Mouse (Mus musculus) lung, postnatal 25 days (tissue): ENCODE results near the gene Rgs9.
"Not testable (repeated sequence)": the region's sequence is repeated elsewhere in the genome, so short reads cannot be mapped to it uniquely, and the experiment has no call there.

Experiments used
- DNase-seq: peaks from one replicate; pipeline ENCODE4 v3.0.0; 2022; ENCODE audit warnings: low spot score

Gene Rgs9

DNA sequence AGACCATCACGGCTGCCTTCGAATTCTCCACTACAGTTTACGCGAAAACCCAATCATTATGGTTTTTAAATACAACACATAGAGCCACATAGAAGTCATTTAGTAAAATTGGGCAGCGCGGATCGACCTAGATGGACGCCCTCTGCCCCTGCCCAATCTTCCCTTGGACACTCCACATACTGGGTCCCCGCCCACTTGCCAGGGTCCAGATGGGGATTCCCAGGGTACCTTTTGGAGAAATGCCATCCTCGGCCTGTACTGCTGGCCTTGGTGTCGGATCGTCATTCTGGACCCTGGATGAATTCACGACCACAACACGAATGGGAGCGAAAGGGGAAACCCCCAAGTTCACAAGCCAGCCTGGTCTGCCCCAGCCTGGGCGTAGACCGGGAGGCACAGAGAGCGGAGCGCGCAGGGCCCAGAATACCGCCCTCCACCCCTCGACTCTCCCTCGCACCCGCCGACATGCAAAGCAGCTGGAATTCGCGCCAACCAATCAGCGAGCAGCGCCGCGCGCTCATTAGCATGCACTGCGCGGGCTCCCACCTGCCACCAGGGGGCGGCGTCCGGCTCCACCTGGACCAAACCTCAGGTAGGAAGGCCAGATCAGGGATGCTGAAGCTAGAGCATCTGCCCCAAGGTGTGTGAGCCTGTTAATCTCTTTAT, at the start of gene Rgs9:
Gene Rgs9 (minus strand): TSS at position 420 of the 666 bp plus-strand sequence.
- DNase-seq: peak; percentile 94

- peak; percentile 93 for DNase-seq
Observed at GRCm38 (mm10) chr11:109347242-109347959, 49.5 kb upstream of the Rgs9 start.

DNA sequence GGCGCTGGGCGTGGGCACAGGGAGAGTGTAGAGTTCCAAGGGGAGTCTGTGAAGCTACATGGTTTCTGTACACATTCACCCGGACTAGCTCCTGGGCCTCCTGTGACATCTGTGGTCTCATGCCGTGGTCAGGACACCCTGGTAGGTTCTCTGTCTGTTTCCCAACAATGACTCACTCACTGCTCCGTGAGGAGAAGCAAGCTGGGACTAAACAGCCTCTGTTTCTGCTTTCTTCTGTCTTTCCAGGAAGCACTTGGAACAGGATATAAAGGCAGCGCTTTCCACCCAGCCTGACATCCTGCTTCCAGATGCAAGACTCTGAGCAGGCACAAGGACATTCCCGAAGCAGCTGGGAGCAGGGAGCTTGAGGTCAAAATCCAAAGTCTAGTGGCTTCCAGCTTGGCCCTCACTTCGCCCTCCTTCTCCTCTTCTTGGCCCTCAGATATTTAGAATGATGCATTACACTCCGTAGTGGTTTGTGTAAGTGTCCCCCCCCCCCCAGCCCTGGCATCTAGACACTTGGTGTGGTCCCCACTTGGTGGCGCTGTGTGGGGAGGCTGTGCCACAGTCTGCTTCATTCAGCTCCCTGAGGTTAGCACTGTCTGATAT, 46.2 kb upstream of the Rgs9 start:
- peak; percentile 57 for DNase-seq

- DNase-seq: peak; percentile 55
Observed at GRCm38 (mm10) chr11:109343558-109343957, 45.6 kb upstream of the Rgs9 start.

DNA sequence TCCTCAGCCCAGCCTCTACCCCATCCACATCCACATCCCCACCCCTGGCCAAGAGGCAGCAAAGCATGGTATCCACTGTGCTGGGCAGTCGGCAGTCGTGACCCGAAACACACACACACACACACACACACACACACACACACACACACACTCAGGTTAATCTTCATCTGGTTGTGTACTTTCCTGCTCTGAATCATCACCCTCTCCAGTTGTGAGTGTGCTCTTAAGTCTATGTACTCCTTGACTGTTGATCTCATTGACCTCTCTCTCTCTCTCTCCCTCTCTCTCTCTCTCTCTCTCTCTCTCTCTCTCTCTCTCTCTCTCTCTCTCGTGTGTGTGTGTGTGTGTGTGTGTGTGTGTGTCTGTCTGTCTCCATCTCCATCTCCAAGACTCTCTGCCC, 44.7 kb upstream of the Rgs9 start:
- DNase-seq: not testable (repeated sequence)

DNA sequence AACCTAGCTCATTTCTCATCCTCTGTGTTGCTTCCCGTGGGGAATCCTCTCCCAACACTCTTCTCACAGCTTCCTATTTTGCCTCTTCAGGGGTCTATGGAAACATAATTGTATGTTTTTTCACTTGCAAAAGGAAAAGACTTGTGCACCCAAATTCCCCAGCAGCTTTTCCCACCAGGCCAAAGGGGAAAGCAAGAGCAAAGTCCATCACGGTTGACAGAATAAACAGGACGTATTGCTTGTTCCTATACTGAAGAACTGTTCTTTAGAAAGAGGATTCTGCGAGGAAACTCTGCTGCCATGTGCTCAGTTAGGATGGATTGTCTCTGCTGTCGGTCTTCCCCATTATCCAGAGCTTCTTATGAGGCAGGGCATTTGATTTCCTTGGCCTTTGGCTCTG, 42.6 kb upstream of the Rgs9 start:
- DNase-seq: no peak

- no peak for DNase-seq
Observed at GRCm38 (mm10) chr11:109339155-109339938, 41.4 kb upstream of the Rgs9 start.

DNA sequence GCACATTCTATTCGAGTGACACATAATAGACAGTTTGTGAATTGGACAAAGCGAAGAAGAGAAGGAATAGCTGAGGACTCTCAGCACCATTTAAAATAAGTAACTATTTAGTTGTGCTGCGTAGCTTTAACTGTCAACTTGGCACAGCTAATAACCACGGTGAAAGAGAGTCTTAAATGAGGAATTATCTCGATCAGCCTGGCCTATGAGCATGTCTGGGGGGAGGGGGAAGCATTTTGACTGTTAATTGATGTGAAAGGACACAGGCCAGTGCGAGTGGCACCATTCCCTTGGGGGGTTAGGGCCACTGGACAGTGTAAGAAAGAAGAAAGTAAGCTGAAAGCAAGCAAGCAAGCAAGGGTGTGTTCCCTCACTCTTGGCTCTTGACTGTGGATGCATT, 38.0 kb upstream of the Rgs9 start:
- DNase-seq: no peak

GRCm38 (mm10) chr11:109334773-109335172, 36.8 kb upstream of the Rgs9 start:
- no peak for DNase-seq

DNA sequence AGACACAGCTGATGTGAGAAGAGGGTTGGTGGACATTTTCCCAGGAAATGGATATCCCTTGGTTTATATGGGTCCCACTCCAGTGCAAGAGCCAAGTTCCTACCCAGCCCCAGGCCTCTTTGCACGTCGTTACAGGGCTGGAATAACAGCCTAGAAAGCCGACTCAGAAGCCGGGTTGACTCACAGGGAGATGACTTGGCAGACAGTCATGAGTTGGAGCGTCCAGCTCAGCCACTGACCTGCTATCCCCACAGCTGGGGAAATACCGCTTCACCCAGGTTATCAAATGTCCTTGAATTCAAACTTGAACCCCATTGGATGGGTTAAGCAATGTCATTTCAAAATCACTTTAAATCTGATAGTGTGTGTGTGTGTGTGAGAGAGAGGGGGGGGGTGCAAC, 34.8 kb upstream of the Rgs9 start:
- DNase-seq: no peak

- DNase-seq: peak; percentile 96
Observed at GRCm38 (mm10) chr11:109331424-109331824, 33.5 kb upstream of the Rgs9 start.

GRCm38 (mm10) chr11:109330706-109331393, 32.9 kb upstream of the Rgs9 start:
- DNase-seq: no peak

DNA sequence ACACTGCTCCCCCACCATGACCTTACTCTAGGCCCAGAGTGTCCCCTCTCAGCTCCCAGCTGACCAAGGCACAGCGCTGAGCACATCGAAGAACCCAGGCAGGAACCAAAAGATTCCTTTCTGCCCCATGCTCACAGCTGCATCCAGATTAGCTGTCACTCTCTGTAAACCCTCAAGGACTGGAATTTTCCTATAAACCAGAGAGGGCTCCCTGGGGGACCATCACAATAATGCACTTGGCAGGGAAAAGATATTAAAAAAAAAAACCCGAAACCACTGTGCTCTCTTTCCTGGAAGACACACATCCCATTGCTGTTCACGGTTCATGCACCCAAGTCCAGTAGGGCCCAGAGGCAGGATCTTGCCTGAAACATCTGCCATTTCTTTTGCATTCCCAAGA, 31.4 kb upstream of the Rgs9 start:
- DNase-seq: no peak

- no peak for DNase-seq
Observed at GRCm38 (mm10) chr11:109327952-109328351, 30.0 kb upstream of the Rgs9 start.

DNA sequence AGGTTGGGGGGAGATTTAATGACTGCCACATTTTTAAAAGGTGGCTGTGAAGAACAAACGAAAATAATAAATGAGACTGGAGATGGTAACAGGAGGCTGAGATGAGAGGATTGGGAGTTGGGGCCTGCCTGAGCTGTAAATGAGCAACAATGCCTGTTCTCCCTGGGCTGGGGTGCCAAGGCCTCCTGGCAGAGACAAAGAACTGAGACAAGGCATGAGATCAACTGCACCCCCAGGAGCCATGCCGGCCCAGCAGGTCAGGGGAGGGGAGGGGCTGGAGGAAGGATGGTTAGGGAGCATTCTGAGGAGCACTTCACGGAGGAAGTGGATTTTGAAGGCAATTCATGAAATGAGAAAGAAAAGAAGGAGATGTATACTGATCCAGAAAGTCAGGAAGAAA, 29.5 kb upstream of the Rgs9 start:
- no peak for DNase-seq

GRCm38 (mm10) chr11:109326270-109326669, 28.3 kb upstream of the Rgs9 start:
- DNase-seq: no peak

DNA sequence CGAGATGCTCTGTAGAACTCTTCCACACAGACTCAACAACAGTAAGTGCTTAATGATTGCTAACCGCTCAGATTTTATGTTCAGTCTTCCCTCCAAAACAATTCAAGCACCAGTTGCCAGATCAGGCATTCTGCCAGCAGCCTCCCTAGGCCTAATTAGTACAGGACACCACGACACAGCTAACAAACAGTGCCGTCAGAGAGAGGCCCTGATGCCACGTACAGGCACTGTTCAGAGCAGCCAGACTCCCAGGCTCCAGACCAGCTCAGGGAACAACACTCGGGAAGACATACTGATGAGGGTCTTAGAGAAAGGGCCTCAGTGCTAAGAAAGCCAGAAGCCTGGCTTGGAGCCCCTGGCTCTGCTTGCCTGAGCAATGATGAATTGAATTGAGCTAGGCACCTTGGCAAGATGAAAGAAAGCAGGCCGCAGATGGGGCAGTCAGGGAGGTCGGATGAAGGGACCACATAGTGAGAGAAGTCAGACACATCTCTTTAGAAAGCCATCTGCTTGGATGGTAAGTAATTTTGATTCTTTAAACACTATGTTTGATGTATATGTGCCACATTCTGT, 22.5 kb upstream of the Rgs9 start:
- DNase-seq: no peak

GRCm38 (mm10) chr11:109319946-109320345, 22.0 kb upstream of the Rgs9 start:
- DNase-seq: no peak

DNA sequence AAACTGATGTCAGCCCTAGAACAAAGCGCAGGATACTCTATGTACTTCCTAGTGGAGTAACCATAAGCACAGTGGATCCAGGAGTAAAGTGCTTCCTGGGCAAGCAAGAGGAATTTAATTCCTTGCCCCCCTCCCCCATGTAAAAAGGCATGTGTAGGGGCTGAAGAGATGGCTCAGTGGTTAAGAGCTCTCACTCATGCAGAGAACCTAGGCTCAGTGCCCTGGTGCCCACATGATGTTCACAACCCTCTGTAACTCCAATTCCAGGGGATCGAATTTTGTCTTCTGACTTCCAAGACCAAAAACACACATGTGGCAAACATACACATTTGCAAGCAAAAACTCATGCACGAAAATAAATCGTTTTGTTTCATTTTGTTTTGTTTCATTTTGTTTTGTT, 21.5 kb upstream of the Rgs9 start:
- no peak for DNase-seq

DNA sequence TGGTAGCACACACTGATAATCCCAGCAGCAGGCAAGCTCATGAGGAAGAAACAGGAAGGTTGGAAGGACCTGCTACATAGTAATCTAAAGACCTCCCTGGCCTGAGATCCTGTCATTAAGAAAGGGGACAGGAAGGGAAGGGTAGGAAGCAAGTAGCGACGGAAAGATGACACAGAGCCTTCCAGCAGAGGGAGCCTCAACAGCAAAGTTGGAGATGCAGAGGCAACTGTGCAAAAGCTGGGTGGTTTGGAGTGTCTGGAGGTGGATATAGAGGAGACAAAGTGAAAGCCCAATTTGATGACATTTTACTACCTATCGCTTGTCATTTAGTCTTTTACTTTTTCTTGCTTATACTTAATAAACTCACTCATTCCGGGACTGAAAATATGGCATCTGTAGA, 19.0 kb upstream of the Rgs9 start:
- DNase-seq: peak; percentile 52

DNA sequence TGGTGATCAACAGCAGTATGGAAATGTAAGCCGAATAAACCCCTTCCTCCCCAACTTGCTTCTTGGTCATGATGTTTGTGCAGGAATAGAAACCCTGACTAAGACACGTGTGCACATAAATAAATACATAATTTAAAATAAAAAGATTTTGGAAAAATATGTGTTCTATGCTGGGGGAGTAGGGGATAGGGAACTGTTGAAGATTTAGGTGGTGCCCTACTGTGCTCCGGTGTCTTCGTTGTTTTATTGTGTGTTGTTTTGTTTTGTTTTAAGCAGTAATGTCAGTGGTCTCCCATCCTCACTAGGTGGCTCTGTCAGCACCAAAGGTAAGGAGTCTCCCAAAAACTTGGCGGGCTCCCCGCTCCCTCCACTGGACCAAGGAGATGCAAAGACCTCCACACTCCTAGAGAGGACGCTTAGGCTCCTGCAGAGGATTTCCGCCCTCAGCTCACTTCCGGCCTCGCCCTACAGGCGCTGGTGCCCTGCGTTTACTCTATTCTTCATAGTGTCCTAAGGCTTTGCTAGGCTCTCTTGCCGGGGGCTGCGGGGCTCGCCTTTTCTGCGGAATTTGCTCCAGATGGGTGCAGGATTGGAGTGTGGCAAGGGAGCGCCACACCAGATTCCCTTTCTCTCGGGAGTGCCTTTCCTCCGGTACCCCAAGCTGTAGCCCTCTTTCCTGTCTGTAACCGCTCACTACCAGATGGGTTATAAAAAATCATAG, 14.1 kb upstream of the Rgs9 start:
- DNase-seq: peak; percentile 74
